Mouse (Mus musculus): ENCODE results near the gene Kif22.

The Kif22 gene

GRCm38 (mm10) chr7:127031244-127031643, 11.0 kb downstream of the Kif22 start:
- DNase-seq (ENCODE audit: low spot score in 2 of 2), result no peak

- no peak for DNase-seq (ENCODE audit: low spot score in 2 of 2)
Observed at GRCm38 (mm10) chr7:127030172-127030571, 12.1 kb downstream of the Kif22 start.

GRCm38 (mm10) chr7:127027885-127028284, 14.4 kb downstream of the Kif22 start:
- DNase-seq (ENCODE audit: low spot score in 2 of 2), result no peak

- DNase-seq (ENCODE audit: low spot score in 2 of 2), result peak; percentile 99 to 100
Observed at GRCm38 (mm10) chr7:127026984-127027726, 15.1 kb downstream of the Kif22 start, which contains the start of gene Maz. Gene Maz, minus strand, starts transcription at chr7:127027037.

GRCm38 (mm10) chr7:127026616-127026983, 15.7 kb downstream of the Kif22 start:
- DNase-seq (ENCODE audit: low spot score in 2 of 2), result no peak

GRCm38 (mm10) chr7:127026161-127026600, 16.1 kb downstream of the Kif22 start:
- peak; percentile 71 to 72 for DNase-seq (ENCODE audit: low spot score in 2 of 2)

GRCm38 (mm10) chr7:127025556-127026160, 16.6 kb downstream of the Kif22 start:
- peak in 1 of 2 experiments; percentile 55 for DNase-seq (ENCODE audit: low spot score in 2 of 2)

GRCm38 (mm10) chr7:127024755-127025555, 17.3 kb downstream of the Kif22 start:
- peak in 1 of 2 experiments; percentile 73 for DNase-seq (ENCODE audit: low spot score in 2 of 2)

- no peak for DNase-seq (ENCODE audit: low spot score in 2 of 2)
Observed at GRCm38 (mm10) chr7:127023896-127024690, 18.2 kb downstream of the Kif22 start.

- no peak for DNase-seq (ENCODE audit: low spot score in 2 of 2)
Observed at GRCm38 (mm10) chr7:127023272-127023691, 19.0 kb downstream of the Kif22 start.

- DNase-seq (ENCODE audit: low spot score in 2 of 2), result no peak
Observed at GRCm38 (mm10) chr7:127022528-127023271, 19.6 kb downstream of the Kif22 start.

- DNase-seq (ENCODE audit: low spot score in 2 of 2), result no peak
Observed at GRCm38 (mm10) chr7:127021563-127022527, 20.4 kb downstream of the Kif22 start.

GRCm38 (mm10) chr7:127020901-127021562, 21.2 kb downstream of the Kif22 start, which contains the start of the genes Gm42742 and Prrt2:
Gene Gm42742, minus strand, starts transcription at chr7:127021097.
Gene Prrt2, minus strand, starts transcription at chr7:127021211.
- peak in 1 of 2 experiments; percentile 61 for DNase-seq (ENCODE audit: low spot score in 2 of 2)

GRCm38 (mm10) chr7:127020491-127020890, 21.8 kb downstream of the Kif22 start:
- DNase-seq (ENCODE audit: low spot score in 2 of 2), result no peak

- DNase-seq (ENCODE audit: low spot score in 2 of 2), result no peak
Observed at GRCm38 (mm10) chr7:127020031-127020430, 22.2 kb downstream of the Kif22 start.

- no peak for DNase-seq (ENCODE audit: low spot score in 2 of 2)
Observed at GRCm38 (mm10) chr7:127019306-127019960, 22.8 kb downstream of the Kif22 start.

- no peak for DNase-seq (ENCODE audit: low spot score in 2 of 2)
Observed at GRCm38 (mm10) chr7:127018416-127019305, 23.6 kb downstream of the Kif22 start.
